Mouse (Mus musculus) liver, embryonic 13.5 days (tissue): ENCODE data around the gene Ranbp6. TPM values are rescaled to one million over a fixed set of nuclear protein-coding genes. Genes with fewer than 3 reads are reported as not detected.

ENCODE experiments used
- ATAC-seq: fragments of 200-750 bp; cut with Nextera tagmentation; 2 replicates; pipeline ENCODE4 v1.8.0; 2017; ENCODE audit warnings: low read depth, mild to moderate bottlenecking, moderate number of reproducible peaks, moderate library complexity
- DNase-seq: peaks from one replicate; pipeline ENCODE4 v3.0.0; 2022
- H3K27ac ChIP-seq: fragments of 300-500 bp; sonication (generic); 2 replicates; pipeline ENCODE4 v1.5.1; 2015; ENCODE audit warnings: moderate library complexity, mild to moderate bottlenecking, inconsistent platforms
- H3K27me3 ChIP-seq: fragments of 300-500 bp; sonication (generic); 2 replicates; pipeline ENCODE4 v1.6.1; 2015; ENCODE audit warnings: mild to moderate bottlenecking, inconsistent platforms
- H3K36me3 ChIP-seq: fragments of 300-500 bp; sonication (generic); 2 replicates; pipeline ENCODE4 v1.6.1; 2015; ENCODE audit warnings: mild to moderate bottlenecking, inconsistent platforms
- H3K4me1 ChIP-seq: fragments of 300-500 bp; sonication (generic); replicated peaks from 2 replicates; pipeline ENCODE4 v1.6.1; 2015; ENCODE audit warnings: inconsistent platforms
- H3K4me2 ChIP-seq: fragments of 300-500 bp; sonication (generic); 2 replicates; pipeline ENCODE4 v1.6.1; 2015; ENCODE audit warnings: inconsistent platforms, mild to moderate bottlenecking, moderate library complexity
- H3K4me3 ChIP-seq: fragments of 300-500 bp; sonication (generic); replicated peaks from 2 replicates; pipeline ENCODE4 v1.5.1; 2015; ENCODE audit warnings: mild to moderate bottlenecking, inconsistent platforms
- H3K9ac ChIP-seq: fragments of 300-500 bp; sonication (generic); 2 replicates; pipeline ENCODE4 v1.6.1; 2015; ENCODE audit warnings: mild to moderate bottlenecking, inconsistent platforms
- H3K9me3 ChIP-seq: fragments of 300-500 bp; sonication (generic); replicated peaks from 2 replicates; pipeline ENCODE4 v1.6.1; 2016; ENCODE audit warnings: inconsistent platforms
- WGBS: fragments of 180-500 bp; shearing (Covaris S2); methylation state at CpG from one replicate; pipeline ENCODE4 v1.1.7; 2015; ENCODE audit not compliant: insufficient replicate concordance; 5-methylcytosine and 5-hydroxymethylcytosine counted together
- polyA plus RNA-seq: library from polyadenylated mRNA; unstranded; fragments of >200 nt; fragmentation: Nextera tagmentation; extraction: Ambion mirVana; gene quantifications from 2 replicates; pipeline ENCODE4 v1.2.1, GENCODE M21; 2015

Gene Ranbp6
- polyA plus RNA-seq, 1 experiment from 2014 or later = 6.6 TPM

DNA sequence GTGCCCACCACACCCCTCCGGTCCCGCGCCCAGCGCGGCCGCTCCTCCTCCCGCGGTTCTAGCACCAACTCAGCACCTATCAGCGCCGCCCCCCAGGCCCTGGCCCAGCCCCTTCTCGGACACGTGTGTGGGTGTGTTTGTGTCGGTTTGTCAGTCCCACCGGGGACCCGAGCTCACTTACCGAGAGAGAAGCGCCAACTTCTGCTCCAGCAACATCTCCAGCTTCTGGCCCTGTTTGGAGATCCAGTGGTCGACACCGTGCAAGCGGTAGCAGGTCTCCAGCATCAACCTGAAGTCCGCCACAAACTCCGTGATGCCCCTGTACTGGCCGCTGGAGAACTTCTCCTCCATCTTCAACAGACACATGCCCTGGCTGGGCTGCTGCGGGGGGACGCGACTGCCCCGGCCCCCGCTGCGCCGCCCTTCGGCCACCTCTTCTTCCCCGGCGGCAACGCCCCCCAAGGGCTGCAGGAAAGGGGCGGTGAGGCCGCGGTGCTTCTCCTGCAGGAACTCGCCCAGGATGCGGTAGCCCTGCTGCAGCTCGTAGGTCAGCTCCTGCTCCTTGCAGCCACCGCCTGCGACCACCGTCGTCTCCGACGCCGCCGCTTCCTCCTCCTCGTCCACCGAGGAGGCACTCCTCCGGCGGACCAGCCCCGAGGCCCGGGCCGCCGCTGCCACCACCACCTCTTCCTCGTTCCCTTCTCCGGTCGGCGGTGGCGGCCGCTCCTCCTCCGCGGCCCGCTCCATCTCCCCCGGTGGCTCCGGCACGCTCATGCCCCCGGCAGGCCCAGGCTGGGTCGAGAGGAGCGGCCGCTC, 7.5 kb downstream of the Ranbp6 start:
- Histone ChIP-seq H3K4me3 (peak overlapping the region; percentile 93), H3K9ac (peak overlapping the region; percentile 91), H3K9me3 (no peaks in the 10 kb centered on the region), H3K27ac (peak overlapping the region; percentile 83), H3K36me3 (peaks cover 13% of the 10 kb centered on the region), H3K4me1 (peaks cover 19% of the 10 kb centered on the region), H3K4me2 (peak overlapping the region; percentile 100), H3K27me3 (no peaks in the 10 kb centered on the region)
- WGBS = under 1% methylated on average over 69 of the region's 72 CpGs
- DNase-seq (peak; percentile 81), ATAC-seq (peak; percentile 79)

DNA sequence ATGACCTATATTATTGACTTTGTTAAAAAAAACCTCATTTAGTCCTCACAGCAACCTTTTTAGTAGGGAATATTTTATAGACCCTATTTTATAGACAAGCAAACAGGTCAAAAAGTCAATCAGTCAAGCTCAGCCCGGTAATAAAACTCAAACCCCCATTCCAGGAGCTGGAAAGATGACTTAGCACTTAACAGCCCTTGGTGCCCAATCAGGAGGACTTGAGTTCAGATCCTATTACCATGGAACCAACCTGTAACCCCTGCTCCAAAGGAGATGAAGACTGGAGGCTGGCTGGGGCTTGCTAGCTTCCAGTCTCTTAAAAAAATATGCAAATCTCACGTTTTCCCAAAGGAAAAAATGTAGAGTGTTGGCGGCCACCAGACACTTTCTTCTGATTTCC, 8.8 kb downstream of the Ranbp6 start:
- Histone ChIP-seq H3K9me3 (no peaks in the 10 kb centered on the region), H3K4me3 (peak overlapping the region; percentile 35)

DNA sequence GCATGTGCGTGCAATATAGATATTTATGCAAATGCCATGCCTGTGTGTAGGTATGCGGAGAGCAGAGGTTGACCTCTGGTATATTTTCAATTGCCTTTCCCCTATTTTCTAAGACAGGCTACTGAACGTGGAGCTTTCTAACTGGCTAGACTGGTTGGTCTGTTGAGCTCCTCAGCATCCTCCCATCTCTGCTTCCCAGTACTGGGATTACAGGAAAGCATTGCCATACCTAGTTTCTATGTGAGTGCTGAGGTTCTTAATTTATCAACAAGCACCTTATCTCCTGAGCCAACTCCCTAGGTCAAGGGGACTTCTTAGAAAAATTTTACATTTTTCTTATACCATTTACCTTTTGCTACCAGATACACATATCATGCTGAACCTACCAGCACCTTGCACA, 15.4 kb downstream of the Ranbp6 start:
- Histone ChIP-seq H3K4me2 (no peak overlapping the region), H3K27me3 (no peaks in the 10 kb centered on the region), H3K9ac (no peak overlapping the region), H3K9me3 (no peaks in the 10 kb centered on the region), H3K4me1 (peaks cover 29% of the 10 kb centered on the region), H3K36me3 (no peaks in the 10 kb centered on the region), H3K4me3 (no peak overlapping the region), H3K27ac (no peak overlapping the region)
- ATAC-seq = peak; percentile 47
- DNase-seq = no peak
- WGBS = 68% methylated on average over 3 of the region's 3 CpGs

More for the DNA sequence above, 8.8 kb downstream of the Ranbp6 start:
- Histone ChIP-seq H3K27me3 (no peaks in the 10 kb centered on the region), H3K4me2 (peak overlapping the region; percentile 55), H3K4me1 (peaks cover 19% of the 10 kb centered on the region), H3K9ac (0 out of 2 replicates have a peak overlapping the region, but pooled peaks have one; percentile 34), H3K27ac (no peak overlapping the region), H3K36me3 (peaks cover under 1% of the 10 kb centered on the region; the same call in 1 of the 2 replicates)
- no peak for ATAC-seq
- WGBS = 39% methylated on average over 3 of the region's 3 CpGs
- no peak for DNase-seq

DNA sequence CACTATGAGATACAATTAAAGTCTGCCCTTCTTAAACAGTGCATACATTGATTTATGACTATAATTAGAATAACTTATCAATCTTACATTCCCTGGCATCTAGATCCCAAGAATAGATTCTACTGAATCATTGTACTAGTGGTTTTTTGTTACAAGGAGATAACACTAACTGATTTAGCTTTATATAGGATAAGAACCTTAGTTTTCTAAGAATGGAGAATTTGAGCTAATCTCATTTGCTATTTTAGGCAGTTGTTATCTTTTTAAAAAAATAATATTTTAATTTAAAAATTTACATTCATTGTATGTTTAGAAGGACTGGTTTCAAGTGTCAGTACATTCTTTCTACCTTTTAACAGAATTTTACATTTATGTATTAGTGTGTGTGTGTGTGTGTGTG, 24.8 kb downstream of the Ranbp6 start:
- Histone ChIP-seq H3K27me3 (no peaks in the 10 kb centered on the region), H3K4me2 (no peak overlapping the region), H3K36me3 (no peaks in the 10 kb centered on the region), H3K9me3 (no peaks in the 10 kb centered on the region), H3K4me1 (peaks cover 2% of the 10 kb centered on the region; the same call in 1 of the 2 replicates), H3K27ac (no peak overlapping the region), H3K9ac (no peak overlapping the region), H3K4me3 (no peak overlapping the region)
- DNase-seq (no peak), ATAC-seq (no peak)

DNA sequence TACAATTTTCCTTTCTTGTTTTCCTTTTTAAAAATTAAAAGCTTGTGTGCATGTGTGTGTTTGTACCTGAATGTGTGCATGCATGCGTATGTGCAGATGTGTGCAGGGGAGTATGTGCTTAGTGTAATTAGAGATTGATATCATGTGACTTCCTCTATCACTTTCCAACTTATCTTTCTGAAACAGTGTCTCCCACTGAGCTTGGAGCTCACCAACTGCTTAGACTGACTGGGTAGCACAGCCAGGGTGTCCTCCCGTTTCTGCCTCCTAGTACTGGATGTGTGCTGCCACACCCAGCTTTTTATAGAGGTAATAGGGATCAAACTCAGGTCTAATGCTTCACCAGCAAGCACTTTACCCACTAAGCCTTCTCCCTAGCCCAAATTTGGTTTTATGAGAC, 29.9 kb downstream of the Ranbp6 start:
- H3K9me3 ChIP-seq = no peaks in the 10 kb centered on the region
- no peak overlapping the region for H3K4me2 ChIP-seq
- ATAC-seq = 0 out of 2 replicates have a peak, but pooled peaks have one; percentile 20
- H3K4me1 ChIP-seq = peaks cover 4% of the 10 kb centered on the region; the same call in 1 of the 2 replicates
- no peak overlapping the region for H3K9ac ChIP-seq
- H3K27me3 ChIP-seq = no peaks in the 10 kb centered on the region
- no peak overlapping the region for H3K4me3 ChIP-seq
- DNase-seq = no peak
- H3K36me3 ChIP-seq = no peaks in the 10 kb centered on the region
- no peak overlapping the region for H3K27ac ChIP-seq
- WGBS = 50% methylated on average over 2 of the region's 2 CpGs

Other genes starting within 250 kb of the Ranbp6 start
- 9.0 and 10.9 TPM in 2 replicates for gene Ermp1, start 164.6 kb downstream of the Ranbp6 start, polyA plus RNA-seq
- gene Mlana, start 115.2 kb downstream of the Ranbp6 start, polyA plus RNA-seq = not detected in 2 replicates
- gene 9930021J03Rik, start 7.0 kb downstream of the Ranbp6 start, polyA plus RNA-seq = 1.1 and 1.5 TPM in 2 replicates
- 0.93 and 1.8 TPM in 2 replicates for gene Il33, start 112.1 kb upstream of the Ranbp6 start, polyA plus RNA-seq
- not detected in 2 replicates for gene Trpd52l3, start 190.8 kb upstream of the Ranbp6 start, polyA plus RNA-seq
- 30.5 and 31.3 TPM in 2 replicates for gene Uhrf2, start 217.5 kb upstream of the Ranbp6 start, polyA plus RNA-seq